Mouse (Mus musculus): ENCODE data around the gene Sinhcaf. TPM values are rescaled to one million over a fixed set of nuclear protein-coding genes. Genes with fewer than 3 reads are reported as not detected.
"Not testable (repeated sequence)": the region's sequence is repeated elsewhere in the genome, so short reads cannot be mapped to it uniquely, and the experiment has no call there.

Gene Sinhcaf
- polyA plus RNA-seq (2014; fragmentation: Nextera tagmentation; extraction: Ambion mirVana) = 60.9 and 62.0 TPM in 2 replicates

- ATAC-seq (ENCODE audit: insufficient number of reproducible peaks, insufficient read depth, low FRiP score, low read depth) = peak; percentile 83
- H3K4me1 ChIP-seq (ENCODE audit: control insufficient read depth in 2 of 2, insufficient read depth in 2 of 2, low read length in 2 of 2) = peaks cover 2 to 13% of the 10 kb centered on the region in 2 experiments; a peak in 2 of 4 replicates
- no peaks in the 10 kb centered on the region for H3K9me3 ChIP-seq (ENCODE audit: control insufficient read depth, low read length)
- peak within 1 kb of the TSS; percentile 94 for H3K4me2 ChIP-seq (ENCODE audit: low read length)
- H3K27me3 ChIP-seq (ENCODE audit: control insufficient read depth, insufficient read depth, low read length) = no peaks in the 10 kb centered on the region
- H3K9ac ChIP-seq (ENCODE audit: low read length) = peak within 1 kb of the TSS; percentile 96
- H3K4me3 ChIP-seq (ENCODE audit: control insufficient read depth in 1 of 2, insufficient read depth in 1 of 2, low read depth in 1 of 2, low read length in 2 of 2) = peak within 1 kb of the TSS; percentile 57 to 75
- H3K36me3 ChIP-seq (ENCODE audit: control insufficient read depth, insufficient read depth, low read length) = 0 out of 2 replicates have a peak, but pooled peaks cover 5% of the 10 kb centered on the region
- under 1% methylated on average over 44 of the region's 47 CpGs for WGBS
- peak within 1 kb of the TSS; percentile 86 to 93 for H3K27ac ChIP-seq (replicated peaks in 1 of 2; ENCODE audit: control insufficient read depth in 1 of 2, insufficient read depth in 1 of 2, low read depth in 2 of 2, low read length in 2 of 2)
These were observed at the start of gene Sinhcaf for GRCm38 (mm10) chr6:148946409-148946742. Sinhcaf (minus strand) TSS chr6:148946467.

GRCm38 (mm10) chr6:148994327-148994999 lies 48.2 kb upstream of the Sinhcaf start:
- Histone ChIP-seq H3K27me3 (ENCODE audit: control insufficient read depth, insufficient read depth, low read length) (no peaks in the 10 kb centered on the region), H3K27ac (replicated peaks in 1 of 2; ENCODE audit: control insufficient read depth in 1 of 2, insufficient read depth in 1 of 2, low read depth in 2 of 2, low read length in 2 of 2) (no peak overlapping the region), H3K4me3 (ENCODE audit: control insufficient read depth in 1 of 2, insufficient read depth in 1 of 2, low read depth in 1 of 2, low read length in 2 of 2) (no peak overlapping the region), H3K4me1 (ENCODE audit: control insufficient read depth in 2 of 2, insufficient read depth in 2 of 2, low read length in 2 of 2) (peaks cover 0 to 10% of the 10 kb centered on the region in 2 experiments; a peak in 1 of 4 replicates), H3K9me3 (ENCODE audit: control insufficient read depth, low read length) (no peaks in the 10 kb centered on the region), H3K9ac (ENCODE audit: low read length) (no peak overlapping the region), H3K36me3 (ENCODE audit: control insufficient read depth, insufficient read depth, low read length) (peaks cover 45% of the 10 kb centered on the region), H3K4me2 (ENCODE audit: low read length) (no peak overlapping the region)
- no peak for ATAC-seq (ENCODE audit: insufficient number of reproducible peaks, insufficient read depth, low FRiP score, low read depth)
- 72% methylated on average over 5 of the region's 5 CpGs for WGBS

GRCm38 (mm10) chr6:148993117-148994077 lies 47.1 kb upstream of the Sinhcaf start:
- Histone ChIP-seq H3K9me3 (ENCODE audit: control insufficient read depth, low read length) (no peaks in the 10 kb centered on the region), H3K4me1 (ENCODE audit: control insufficient read depth in 2 of 2, insufficient read depth in 2 of 2, low read length in 2 of 2) (peaks cover 0 to 10% of the 10 kb centered on the region in 2 experiments; a peak in 1 of 4 replicates), H3K4me3 (ENCODE audit: control insufficient read depth in 1 of 2, insufficient read depth in 1 of 2, low read depth in 1 of 2, low read length in 2 of 2) (no peak overlapping the region), H3K27me3 (ENCODE audit: control insufficient read depth, insufficient read depth, low read length) (no peaks in the 10 kb centered on the region), H3K27ac (replicated peaks in 1 of 2; ENCODE audit: control insufficient read depth in 1 of 2, insufficient read depth in 1 of 2, low read depth in 2 of 2, low read length in 2 of 2) (no peak overlapping the region), H3K9ac (ENCODE audit: low read length) (no peak overlapping the region), H3K36me3 (ENCODE audit: control insufficient read depth, insufficient read depth, low read length) (peaks cover 37% of the 10 kb centered on the region), H3K4me2 (ENCODE audit: low read length) (no peak overlapping the region)
- 30% methylated on average over 9 of the region's 9 CpGs for WGBS
- no peak for ATAC-seq (ENCODE audit: insufficient number of reproducible peaks, insufficient read depth, low FRiP score, low read depth)

- Histone ChIP-seq H3K27me3 (ENCODE audit: control insufficient read depth, insufficient read depth, low read length) (no peaks in the 10 kb centered on the region), H3K27ac (replicated peaks in 1 of 2; ENCODE audit: control insufficient read depth in 1 of 2, insufficient read depth in 1 of 2, low read depth in 2 of 2, low read length in 2 of 2) (no peak overlapping the region), H3K9ac (ENCODE audit: low read length) (no peak overlapping the region; the same call in 1 of the 2 replicates), H3K4me3 (ENCODE audit: control insufficient read depth in 1 of 2, insufficient read depth in 1 of 2, low read depth in 1 of 2, low read length in 2 of 2) (no peak overlapping the region), H3K4me1 (ENCODE audit: control insufficient read depth in 2 of 2, insufficient read depth in 2 of 2, low read length in 2 of 2) (peaks cover 0 to 10% of the 10 kb centered on the region in 2 experiments; a peak in 1 of 4 replicates), H3K9me3 (ENCODE audit: control insufficient read depth, low read length) (no peaks in the 10 kb centered on the region), H3K4me2 (ENCODE audit: low read length) (no peak overlapping the region), H3K36me3 (ENCODE audit: control insufficient read depth, insufficient read depth, low read length) (peaks cover 30% of the 10 kb centered on the region)
- ATAC-seq (ENCODE audit: insufficient number of reproducible peaks, insufficient read depth, low FRiP score, low read depth) = no peak
- WGBS = 59% methylated on average over 4 of the region's 4 CpGs
These were observed 46.3 kb upstream of the Sinhcaf start for GRCm38 (mm10) chr6:148992373-148993116.

- ATAC-seq (ENCODE audit: insufficient number of reproducible peaks, insufficient read depth, low FRiP score, low read depth) = no peak
- Histone ChIP-seq H3K9me3 (ENCODE audit: control insufficient read depth, low read length) (no peaks in the 10 kb centered on the region), H3K9ac (ENCODE audit: low read length) (no peak overlapping the region), H3K4me2 (ENCODE audit: low read length) (no peak overlapping the region), H3K27ac (replicated peaks in 1 of 2; ENCODE audit: control insufficient read depth in 1 of 2, insufficient read depth in 1 of 2, low read depth in 2 of 2, low read length in 2 of 2) (no peak overlapping the region), H3K4me1 (ENCODE audit: control insufficient read depth in 2 of 2, insufficient read depth in 2 of 2, low read length in 2 of 2) (peaks cover 0 to 10% of the 10 kb centered on the region in 2 experiments; a peak in 1 of 4 replicates), H3K27me3 (ENCODE audit: control insufficient read depth, insufficient read depth, low read length) (no peaks in the 10 kb centered on the region), H3K36me3 (ENCODE audit: control insufficient read depth, insufficient read depth, low read length) (peaks cover 23% of the 10 kb centered on the region), H3K4me3 (ENCODE audit: control insufficient read depth in 1 of 2, insufficient read depth in 1 of 2, low read depth in 1 of 2, low read length in 2 of 2) (no peak overlapping the region)
- 53% methylated on average over 6 of the region's 6 CpGs for WGBS
These were observed 45.5 kb upstream of the Sinhcaf start for GRCm38 (mm10) chr6:148991660-148992372.

- not testable (repeated sequence) for H3K4me1 ChIP-seq (ENCODE audit: control insufficient read depth in 2 of 2, insufficient read depth in 2 of 2, low read length in 2 of 2); H3K27ac ChIP-seq (replicated peaks in 1 of 2; ENCODE audit: control insufficient read depth in 1 of 2, insufficient read depth in 1 of 2, low read depth in 2 of 2, low read length in 2 of 2); H3K9ac ChIP-seq (ENCODE audit: low read length); H3K27me3 ChIP-seq (ENCODE audit: control insufficient read depth, insufficient read depth, low read length); H3K4me3 ChIP-seq (ENCODE audit: control insufficient read depth in 1 of 2, insufficient read depth in 1 of 2, low read depth in 1 of 2, low read length in 2 of 2); H3K4me2 ChIP-seq (ENCODE audit: low read length); ATAC-seq (ENCODE audit: insufficient number of reproducible peaks, insufficient read depth, low FRiP score, low read depth); H3K9me3 ChIP-seq (ENCODE audit: control insufficient read depth, low read length)
- H3K36me3 ChIP-seq (ENCODE audit: control insufficient read depth, insufficient read depth, low read length) = peaks cover 16% of the 10 kb centered on the region; the same call in 1 of the 2 replicates
- 90% methylated on average over 1 of the region's 3 CpGs for WGBS
These were observed 43.7 kb upstream of the Sinhcaf start for GRCm38 (mm10) chr6:148989792-148990491.

Data from heart, embryonic 14.5 days (tissue).